Mouse (Mus musculus) embryonic stem cell, embryonic (primary cell): Measurements from ENCODE around the gene Eprs.

Experiments
- CTCF ChIA-PET, 4 experiments: fragments of 300-600 bp in 2 of 4; fragments of 350-600 bp in 2 of 4; sonication (Branson Sonifier 250); formaldehyde crosslinking; loops; one replicate each; lab custom pipeline; 2022; ENCODE audit warnings: inconsistent platforms in 2 of 4; lab: Charles Lee
- POLR2A ChIA-PET, 4 experiments: fragments of 300-600 bp in 2 of 4; fragments of 350-600 bp in 2 of 4; sonication (Branson Sonifier 250); formaldehyde crosslinking; loops; one replicate each; lab custom pipeline; 2022; ENCODE audit warnings: antibody characterized with exemption in 4 of 4, inconsistent platforms in 1 of 4; lab: Charles Lee

The Eprs gene

DNA sequence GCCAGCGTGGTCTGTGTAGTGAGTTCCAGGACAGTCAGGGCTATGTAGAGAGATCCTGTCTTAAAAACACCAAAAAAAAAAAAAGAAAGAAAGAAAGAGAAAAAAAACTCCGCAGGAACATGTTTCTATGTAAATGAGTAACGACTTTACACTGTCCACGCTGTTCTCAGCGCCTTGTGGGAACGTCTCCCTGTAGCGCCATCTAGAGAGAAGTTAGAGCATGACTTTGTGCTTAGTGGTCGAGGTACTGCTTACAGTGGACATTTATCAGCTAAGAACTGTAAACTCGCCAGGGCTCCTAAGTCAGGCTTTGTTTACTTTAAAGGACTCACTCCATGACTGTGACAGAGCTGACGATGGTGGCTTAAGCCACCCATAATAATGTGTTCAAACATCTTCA, 16.7 kb upstream of the Eprs start:
- POLR2A ChIA-PET, result interaction anchor here (0.5 to 4.1 kb wide), 16 partner anchors 9 to 141 kb away, joined by 3 to 22 read pairs (median 4); partner anchors contain the start of genes Eprs (in 2 of the 4), Bpnt1 (in 1 of the 4) and Iars2 (in 1 of the 4)
- CTCF ChIA-PET, result interaction anchor here (0.6 to 1.4 kb wide), 11 partner anchors 8 to 841 kb away, joined by 3 to 8 read pairs (median 3); partner anchors contain the start of gene Bpnt1 (in 1 of the 4)

DNA sequence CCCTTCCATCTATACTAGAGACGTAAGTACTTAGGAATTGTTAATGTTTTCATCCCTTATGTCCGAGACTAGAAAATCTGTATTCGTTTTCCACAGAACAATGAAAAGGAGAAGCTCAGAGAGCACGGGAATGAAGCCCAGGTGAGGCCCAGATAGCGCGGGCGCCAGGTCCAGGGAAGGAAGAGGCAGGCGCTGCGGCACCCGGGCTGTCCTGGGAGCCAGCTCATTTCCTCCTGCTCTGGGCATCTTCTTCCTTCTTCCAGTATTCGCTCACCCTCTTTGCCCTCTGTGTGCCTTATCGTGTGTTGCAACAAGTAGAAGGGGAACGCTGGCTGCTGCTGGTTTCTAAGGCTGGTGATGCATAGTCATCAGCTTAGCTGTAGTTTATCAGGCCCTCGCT, 13.1 kb upstream of the Eprs start:
- ChIA-PET CTCF (interaction anchor here in 1 of 4 experiments (0.6 kb wide), 1 partner anchor 11 kb away, joined by 3 read pairs; no protein-coding TSS in a partner anchor), POLR2A (interaction anchor here in 3 of 4 experiments (0.6 to 3.4 kb wide), 10 partner anchors 12 to 45 kb away, joined by 3 to 23 read pairs (median 4); partner anchors contain the start of genes Iars2 (in 2 of the 3), Bpnt1 (in 1 of the 3) and Eprs (in 1 of the 3))

- ChIA-PET CTCF (interaction anchor here in 1 of 4 experiments (0.7 kb wide), 1 partner anchor 196 kb away, joined by 3 read pairs; no protein-coding TSS in a partner anchor), POLR2A (interaction anchor here in 3 of 4 experiments (0.5 to 3.4 kb wide), 12 partner anchors 8 to 528 kb away, joined by 3 to 23 read pairs (median 4); partner anchors contain the start of genes Iars2 (in 2 of the 3) and Eprs (in 1 of the 3))
Observed at GRCm38 (mm10) chr1:185350611-185351010, 12.2 kb upstream of the Eprs start.

DNA sequence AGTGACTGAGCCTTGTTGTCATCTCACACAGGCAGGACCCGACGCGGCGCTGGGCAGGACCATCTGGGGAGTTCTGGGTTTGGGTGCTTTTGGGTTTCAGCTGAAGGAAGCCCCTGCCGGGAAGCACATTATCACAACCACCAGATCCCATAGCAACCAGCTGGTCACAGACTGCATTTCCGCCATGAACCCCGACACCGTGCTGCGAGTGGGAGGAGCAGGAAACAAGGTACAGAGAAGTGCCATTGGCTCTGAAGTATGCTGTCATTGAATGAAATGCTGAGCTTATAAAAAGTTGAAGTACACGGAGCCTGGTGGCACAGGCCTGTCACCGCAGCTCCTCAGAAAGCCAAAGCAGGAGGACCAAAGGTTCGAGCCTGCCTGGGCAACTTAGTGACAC, 10.7 kb upstream of the Eprs start:
- ChIA-PET POLR2A (interaction anchor here in 2 of 4 experiments (0.7 to 3.4 kb wide), 16 partner anchors 9 to 67 kb away, joined by 3 to 23 read pairs (median 4); partner anchors contain the start of genes Bpnt1 (in 2 of the 2), Eprs (in 2 of the 2) and Iars2 (in 2 of the 2)), CTCF (interaction anchor here in 2 of 4 experiments (1.0 to 1.2 kb wide), 2 partner anchors 52 kb away, joined by 3 read pairs; no protein-coding TSS in a partner anchor)

- ChIA-PET CTCF (interaction anchor here in 2 of 4 experiments (1.0 to 1.2 kb wide), 2 partner anchors 51 kb away, joined by 3 read pairs; no protein-coding TSS in a partner anchor), POLR2A (interaction anchor here in 2 of 4 experiments (1.1 to 2.9 kb wide), 7 partner anchors 9 to 65 kb away, joined by 3 to 9 read pairs (median 5); partner anchors contain the start of genes Bpnt1 (in 2 of the 2), Eprs (in 1 of the 2) and Iars2 (in 1 of the 2))
Observed at GRCm38 (mm10) chr1:185353351-185353750, 9.5 kb upstream of the Eprs start.

DNA sequence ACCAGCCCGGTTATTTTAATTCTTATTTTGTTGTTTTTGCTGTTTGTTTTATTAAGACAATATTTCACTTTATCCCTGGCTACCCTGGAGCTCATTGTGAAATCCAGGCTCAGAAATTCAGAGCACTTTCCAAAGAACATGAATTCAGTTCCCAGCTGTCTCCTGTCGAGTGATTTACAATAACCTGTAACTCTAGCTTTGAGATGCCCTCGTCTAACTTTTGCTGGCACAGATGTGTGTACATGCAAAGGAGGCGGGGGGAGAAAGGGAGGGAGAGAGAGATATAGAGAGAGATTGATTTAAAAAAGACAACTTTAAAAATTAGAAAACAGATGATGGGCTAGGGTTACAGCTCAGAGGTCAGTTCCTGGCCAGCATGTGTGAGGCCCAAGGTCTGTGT, 8.1 kb upstream of the Eprs start:
- CTCF ChIA-PET, result interaction anchor here in 3 of 4 experiments (0.8 to 1.1 kb wide), 4 partner anchors 8 to 162 kb away, joined by 3 to 4 read pairs (median 4); no protein-coding TSS in a partner anchor
- POLR2A ChIA-PET, result interaction anchor here in 1 of 4 experiments (0.9 to 1.7 kb wide), 5 partner anchors 8 to 81 kb away, joined by 3 to 6 read pairs (median 5); partner anchors contain the start of gene Iars2

DNA sequence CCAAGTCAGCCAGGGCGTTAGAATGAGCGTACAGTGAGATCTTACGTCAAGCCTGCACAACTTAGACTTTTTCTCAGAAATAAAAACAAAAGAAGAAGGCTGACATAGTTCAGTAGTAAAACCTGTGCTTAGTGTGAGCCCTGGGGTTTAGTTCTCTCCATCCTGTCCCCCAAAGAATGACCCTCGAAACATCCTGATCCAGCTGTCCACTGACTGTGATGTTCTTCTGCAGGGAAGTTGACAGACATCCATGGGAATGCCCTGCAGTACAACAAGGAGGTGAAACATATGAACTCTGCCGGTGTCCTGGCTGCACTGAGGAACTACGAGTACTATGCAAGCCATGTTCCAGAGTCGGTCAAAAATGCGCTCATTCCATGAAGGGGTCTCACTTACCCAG, 6.6 kb upstream of the Eprs start:
- ChIA-PET CTCF (no interaction called here), POLR2A (interaction anchor here in 1 of 4 experiments (1.1 kb wide), 1 partner anchor 20 kb away, joined by 4 read pairs; no protein-coding TSS in a partner anchor)

- CTCF ChIA-PET, result interaction anchor here in 1 of 4 experiments (0.6 kb wide), 1 partner anchor 1986 kb away, joined by 3 read pairs; no protein-coding TSS in a partner anchor
- POLR2A ChIA-PET, result interaction anchor here in 2 of 4 experiments (0.9 to 1.3 kb wide), 4 partner anchors 10 to 149 kb away, joined by 3 to 4 read pairs (median 4); no protein-coding TSS in a partner anchor
Observed at GRCm38 (mm10) chr1:185358211-185358610, 4.6 kb upstream of the Eprs start.

DNA sequence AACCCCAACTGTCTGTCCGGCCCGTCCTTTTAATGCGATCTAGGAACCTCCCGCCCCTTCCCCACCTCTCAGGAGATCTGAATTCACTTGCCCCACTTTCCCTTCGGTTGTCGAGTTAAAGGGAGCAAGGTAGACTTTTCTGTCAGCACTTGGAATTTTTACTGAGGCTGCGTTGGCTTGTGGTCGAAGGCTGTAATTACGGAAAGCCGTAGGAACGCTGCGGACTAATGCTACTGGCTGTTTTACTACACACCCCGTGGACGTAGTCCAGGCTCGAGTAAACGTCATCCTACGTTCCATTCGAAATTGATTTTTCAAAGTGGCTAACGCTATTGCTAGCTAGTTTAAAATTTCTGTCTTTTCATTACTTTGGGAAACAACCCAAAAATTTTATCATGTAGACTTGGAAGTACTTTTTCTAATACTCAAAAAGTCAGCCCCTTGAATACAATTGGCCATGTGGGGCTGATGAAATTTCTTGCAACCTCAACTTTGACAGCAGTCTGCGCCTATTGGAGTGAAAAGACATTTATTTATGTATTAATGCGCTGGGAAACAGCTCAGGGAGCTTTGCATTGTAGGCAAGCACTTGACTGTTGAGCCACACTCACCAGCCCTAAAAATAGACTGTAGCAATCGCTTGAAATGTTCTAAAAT, 810 bp downstream of the Eprs start:
- ChIA-PET POLR2A (interaction anchor here in 3 of 4 experiments (0.6 to 14.0 kb wide), 16 partner anchors 12 to 299 kb away, joined by 3 to 234 read pairs (median 4); partner anchors contain the start of genes Iars2 (in 3 of the 3) and Bpnt1 (in 1 of the 3)), CTCF (no interaction called here)

DNA sequence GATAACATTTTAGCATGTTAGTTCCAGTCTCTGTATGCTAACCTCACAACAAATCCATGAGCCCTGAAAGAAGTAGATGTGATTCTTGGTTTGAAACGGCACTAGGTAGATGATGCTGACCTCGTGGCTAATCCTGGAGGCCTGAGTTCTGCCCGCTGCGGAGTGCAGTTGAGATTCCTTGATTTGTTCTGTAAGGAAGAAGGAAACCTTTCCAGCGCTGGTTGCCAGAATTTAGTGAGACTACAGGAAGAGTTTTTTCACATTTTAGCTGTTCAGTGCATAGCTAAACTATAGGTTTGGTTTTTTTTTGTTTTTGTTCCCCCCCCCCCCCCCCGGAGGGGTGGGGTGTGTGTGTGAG, 1.3 kb downstream of the Eprs start:
- ChIA-PET POLR2A (interaction anchor here in 3 of 4 experiments (0.6 to 14.0 kb wide), 18 partner anchors 9 to 300 kb away, joined by 3 to 234 read pairs (median 4); partner anchors contain the start of genes Iars2 (in 3 of the 3) and Rab3gap2 (in 1 of the 3)), CTCF (no interaction called here)

DNA sequence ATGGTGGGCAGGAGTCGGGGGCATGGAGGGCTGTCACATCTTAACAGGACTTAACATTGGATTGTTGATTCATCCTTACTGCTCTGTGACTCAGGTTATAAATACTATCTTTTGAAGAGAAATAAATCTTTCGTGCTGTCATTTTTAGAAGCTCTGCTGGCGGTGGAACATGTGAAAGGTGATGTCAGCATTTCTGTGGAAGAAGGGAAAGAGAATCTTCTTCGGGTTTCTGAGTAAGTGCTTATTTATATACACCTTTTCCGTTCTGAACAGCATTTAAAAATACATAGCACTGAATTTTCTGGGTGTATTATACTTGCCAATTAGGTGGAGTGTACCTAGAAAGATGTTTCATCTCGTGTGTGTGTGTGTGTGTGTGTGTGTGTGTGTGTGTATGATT, 4.5 kb downstream of the Eprs start:
- CTCF ChIA-PET, result interaction anchor here in 1 of 4 experiments (0.5 to 0.9 kb wide), 2 partner anchors 24 to 52 kb away, joined by 3 to 4 read pairs; no protein-coding TSS in a partner anchor

GRCm38 (mm10) chr1:185369979-185370378, 7.1 kb downstream of the Eprs start:
- POLR2A ChIA-PET, result interaction anchor here in 2 of 4 experiments (0.7 to 14.0 kb wide), 12 partner anchors 9 to 41 kb away, joined by 3 to 234 read pairs (median 3); partner anchors contain the start of gene Iars2 (in 1 of the 2)
- CTCF ChIA-PET, result interaction anchor here in 1 of 4 experiments (1.1 kb wide), 1 partner anchor 27 kb away, joined by 3 read pairs; no protein-coding TSS in a partner anchor

More for the DNA sequence above, 4.5 kb downstream of the Eprs start:
- POLR2A ChIA-PET, result interaction anchor here in 2 of 4 experiments (0.6 to 14.0 kb wide), 14 partner anchors 10 to 164 kb away, joined by 3 to 234 read pairs (median 4); partner anchors contain the start of genes Iars2 (in 1 of the 2) and Rab3gap2 (in 1 of the 2)

DNA sequence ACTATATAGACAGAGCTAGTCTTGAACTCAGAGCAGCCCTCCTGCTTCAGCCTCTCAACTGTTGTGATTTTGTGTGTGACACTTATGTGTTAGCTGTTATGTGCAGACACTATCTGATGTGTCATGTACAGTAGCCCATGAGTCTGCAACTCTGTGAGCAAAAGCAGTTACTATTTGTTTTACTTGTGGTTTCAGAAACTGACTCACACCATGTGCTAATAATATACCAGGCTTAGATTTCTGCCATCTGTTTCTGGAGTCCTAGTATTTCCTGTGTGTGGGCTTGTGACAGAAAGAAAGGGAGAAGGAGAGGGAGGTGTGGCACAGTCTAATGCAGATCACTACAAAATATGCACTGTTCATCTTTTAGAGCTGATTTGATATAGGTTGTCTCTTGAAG, 13.5 kb downstream of the Eprs start:
- POLR2A ChIA-PET, result interaction anchor here in 2 of 4 experiments (0.9 to 17.1 kb wide), 8 partner anchors 8 to 47 kb away, joined by 3 to 234 read pairs (median 6); partner anchors contain the start of genes Eprs (in 1 of the 2) and Iars2 (in 1 of the 2)
- CTCF ChIA-PET, result no interaction called here

DNA sequence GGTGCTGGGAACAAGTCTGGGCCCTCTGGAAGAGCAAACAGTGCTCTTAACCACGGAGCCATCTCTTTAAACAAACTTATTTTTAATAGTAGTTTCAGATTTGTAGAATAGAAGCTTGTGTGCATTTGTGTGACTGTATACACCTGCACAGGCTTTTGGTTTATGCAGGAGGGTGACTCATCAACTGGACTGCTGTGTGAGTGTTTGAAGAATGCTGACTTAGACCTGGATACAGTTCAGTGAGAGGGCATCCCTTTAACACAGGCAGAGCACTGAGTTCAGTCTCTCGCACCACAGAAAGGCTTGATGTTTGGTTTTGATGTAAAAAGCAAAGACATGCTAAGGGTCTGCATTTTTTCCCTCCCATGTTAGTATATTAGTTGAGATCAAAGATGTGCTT, 14.6 kb downstream of the Eprs start:
- POLR2A ChIA-PET, result interaction anchor here in 2 of 4 experiments (1.3 to 17.1 kb wide), 8 partner anchors 9 to 48 kb away, joined by 3 to 234 read pairs (median 8); partner anchors contain the start of genes Eprs (in 1 of the 2) and Iars2 (in 1 of the 2)
- CTCF ChIA-PET, result interaction anchor here in 1 of 4 experiments (0.6 to 0.9 kb wide), 2 partner anchors 15 to 31 kb away, joined by 3 read pairs; no protein-coding TSS in a partner anchor

DNA sequence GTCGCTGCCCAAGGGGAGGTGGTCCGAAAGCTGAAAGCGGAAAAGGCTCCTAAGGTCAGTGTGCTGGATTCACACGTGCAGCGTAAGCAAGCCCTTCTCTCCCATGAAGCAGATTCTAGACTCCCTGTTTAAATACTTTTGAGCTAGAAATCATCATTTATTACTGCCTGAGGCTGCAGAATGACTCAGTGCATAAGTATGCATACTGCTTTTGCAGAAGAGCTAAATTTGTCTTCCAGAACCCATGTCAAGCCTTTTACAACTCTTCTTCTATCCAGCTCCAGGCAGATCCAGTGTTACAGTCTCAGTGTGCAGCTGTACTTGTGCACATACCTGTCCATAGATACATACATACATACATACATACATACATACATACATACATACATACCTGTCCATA, 38.8 kb downstream of the Eprs start:
- ChIA-PET CTCF (interaction anchor here in 2 of 4 experiments (0.5 to 0.6 kb wide), 2 partner anchors 90 to 141 kb away, joined by 3 read pairs; no protein-coding TSS in a partner anchor), POLR2A (interaction anchor here (0.6 to 7.5 kb wide), 13 partner anchors 8 to 166 kb away, joined by 3 to 99 read pairs (median 4); partner anchors contain the start of gene Iars2 (in 1 of the 4))

DNA sequence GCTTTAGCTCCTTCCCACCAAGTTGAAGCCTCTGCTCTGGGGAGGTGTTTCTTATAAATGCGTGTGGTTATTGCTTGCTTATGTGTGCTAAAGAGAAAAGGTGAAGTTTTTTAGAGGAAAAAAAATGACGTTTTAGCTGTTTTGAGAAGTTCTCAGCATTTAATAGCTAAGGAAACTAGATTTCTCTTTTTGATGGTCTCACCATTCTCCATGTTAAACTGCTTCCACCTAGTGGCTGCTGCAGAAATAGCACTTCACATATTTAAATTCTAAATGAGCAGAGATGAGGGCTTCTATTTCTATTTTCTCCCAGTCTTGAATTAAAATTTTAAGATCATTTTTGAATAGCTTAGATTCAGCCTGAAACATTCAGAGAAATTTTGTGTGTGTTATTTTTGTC, 41.2 kb downstream of the Eprs start:
- CTCF ChIA-PET, result interaction anchor here (0.6 to 1.5 kb wide), 23 partner anchors 8 to 593 kb away, joined by 3 to 6 read pairs (median 3); partner anchors contain the start of genes Eprs (in 1 of the 4) and Marc1 (in 1 of the 4)
- POLR2A ChIA-PET, result interaction anchor here in 3 of 4 experiments (0.7 to 7.5 kb wide), 12 partner anchors 9 to 74 kb away, joined by 3 to 99 read pairs (median 4); partner anchors contain the start of gene Iars2 (in 1 of the 3)

DNA sequence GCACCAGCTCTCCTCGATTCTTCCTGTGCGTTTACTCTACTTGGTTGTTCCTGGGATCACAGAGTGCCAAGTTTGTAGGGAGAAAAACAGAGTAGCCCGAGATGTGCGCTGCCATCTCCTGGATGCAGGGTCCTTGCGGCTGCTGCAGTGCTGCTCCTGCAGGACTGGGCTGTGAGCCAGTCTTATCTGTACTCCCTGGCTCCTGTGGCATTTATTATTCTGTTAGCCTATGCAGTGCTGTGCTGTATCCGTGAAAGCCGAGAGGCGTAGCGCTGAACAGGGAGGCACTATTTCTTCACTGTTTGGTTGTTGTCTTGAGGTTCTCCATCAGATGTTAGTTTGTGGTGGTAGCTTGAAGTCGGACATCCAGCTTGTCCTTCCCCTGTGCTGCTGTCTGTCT, 43.1 kb downstream of the Eprs start:
- ChIA-PET POLR2A (interaction anchor here in 1 of 4 experiments (1.0 to 4.9 kb wide), 3 partner anchors 11 to 27 kb away, joined by 5 to 14 read pairs (median 5); no protein-coding TSS in a partner anchor), CTCF (no interaction called here)
